Mouse (Mus musculus) ES-CJ7 (cell line): ENCODE measurements around the gene Ttc25.

ENCODE experiments used
- DNase-seq: peaks from one replicate; pipeline ENCODE4 v3.0.0; 2011; ENCODE audit warnings: low read depth, low spot score

Gene Ttc25

DNA sequence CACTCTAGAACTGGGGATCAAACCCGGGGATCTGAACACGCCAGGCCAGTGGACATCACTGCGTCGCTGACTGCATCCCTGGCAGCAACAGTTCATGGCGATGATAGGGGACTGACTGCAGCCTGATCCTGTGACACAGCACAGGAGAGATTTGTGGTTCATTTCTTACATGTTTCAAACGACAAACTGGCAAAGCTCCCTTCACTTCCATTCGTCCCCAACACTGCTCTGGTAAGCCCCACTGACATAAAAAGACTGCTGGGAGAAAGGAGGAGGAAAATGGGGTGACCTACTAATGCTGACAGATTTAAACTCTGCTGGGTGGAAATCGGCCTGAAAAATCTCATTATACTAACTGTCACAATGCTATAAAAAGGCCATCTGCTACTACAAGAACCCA is 58.4 kb downstream of the Ttc25 start:
- no peak for DNase-seq

DNA sequence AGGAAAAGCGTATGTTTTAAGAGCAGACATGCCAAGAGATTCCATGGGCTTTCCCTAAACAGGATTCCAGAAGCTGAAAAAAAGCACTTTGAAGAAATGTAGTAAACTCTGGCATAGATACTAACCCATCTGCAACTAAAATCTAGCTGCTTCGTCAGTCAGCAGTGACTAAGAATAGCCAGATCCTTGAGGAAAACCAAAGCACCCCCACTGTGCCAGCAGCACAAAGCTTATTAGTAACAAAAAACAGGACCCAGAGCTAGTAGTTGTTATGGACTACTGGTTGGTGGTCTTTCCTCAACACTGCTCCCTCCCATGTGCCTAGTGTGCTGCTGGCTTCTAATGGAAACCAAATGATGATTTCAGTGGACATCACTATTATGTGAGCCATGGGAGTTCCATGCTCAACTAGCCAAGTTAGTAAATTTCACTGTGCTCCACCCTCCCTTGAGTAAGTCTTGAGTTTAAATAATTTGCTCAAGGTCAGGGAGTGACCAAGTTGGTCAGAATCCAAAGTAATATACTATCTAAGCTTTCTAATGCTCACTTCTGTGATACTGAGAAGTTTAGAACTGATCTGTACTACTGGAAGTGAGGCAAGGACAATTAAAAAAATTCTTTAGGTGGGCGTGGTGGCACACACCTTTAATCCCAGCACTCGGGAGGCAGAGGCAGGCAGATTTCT is 59.1 kb downstream of the Ttc25 start:
- DNase-seq = no peak

DNA sequence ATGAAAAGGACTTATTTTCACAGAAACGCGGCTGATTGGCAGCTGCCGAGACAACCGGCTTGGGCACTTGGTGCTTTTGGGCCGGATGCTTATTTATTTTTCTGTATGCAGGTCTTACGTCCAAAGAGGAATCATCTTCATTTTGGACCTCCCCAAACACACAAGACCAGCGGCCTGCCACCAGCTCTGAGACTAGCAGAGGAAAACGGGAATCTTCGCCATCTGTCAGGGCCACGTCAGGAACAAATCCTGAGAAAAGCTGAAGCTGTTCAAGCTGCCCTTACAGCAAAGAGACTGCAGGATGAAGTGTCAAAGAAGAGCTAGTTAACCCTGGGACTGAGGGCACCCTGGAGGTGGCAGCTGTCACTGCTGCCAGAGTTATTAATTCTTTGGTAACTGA is 60.0 kb downstream of the Ttc25 start:
- no peak for DNase-seq

GRCm38 (mm10) chr11:100607121-100607520 is 61.7 kb downstream of the Ttc25 start:
- no peak for DNase-seq

- DNase-seq = no peak
These were observed 63.4 kb downstream of the Ttc25 start for GRCm38 (mm10) chr11:100608796-100609195.

- no peak for DNase-seq
These were observed 64.1 kb downstream of the Ttc25 start for GRCm38 (mm10) chr11:100609355-100609996.

- no peak for DNase-seq
These were observed 64.7 kb downstream of the Ttc25 start for GRCm38 (mm10) chr11:100609997-100610680.

DNA sequence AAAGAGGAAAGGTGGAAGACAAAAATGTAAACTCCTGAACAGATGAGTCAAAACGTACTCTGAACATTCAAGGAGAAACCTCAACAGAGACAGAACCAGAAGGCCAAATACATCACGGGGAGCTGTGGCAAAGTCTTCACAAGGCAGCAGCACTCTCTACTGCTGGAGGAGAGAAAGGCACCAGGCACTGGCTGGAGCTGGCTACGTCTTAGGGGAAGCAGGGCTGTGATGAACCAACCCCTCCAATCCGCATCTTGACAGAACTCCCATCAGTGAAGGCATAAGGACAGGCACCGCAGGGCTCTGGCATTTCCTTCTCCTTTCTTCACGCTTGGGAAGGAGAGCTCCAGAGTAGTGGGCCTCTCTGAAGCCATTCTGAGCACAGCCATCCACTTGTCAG is 66.2 kb downstream of the Ttc25 start:
- peak; percentile 53 for DNase-seq

GRCm38 (mm10) chr11:100613241-100613640 is 67.8 kb downstream of the Ttc25 start:
- DNase-seq = peak; percentile 61

GRCm38 (mm10) chr11:100616332-100616731 is 70.9 kb downstream of the Ttc25 start:
- peak; percentile 87 for DNase-seq

- peak; percentile 85 for DNase-seq
These were observed 71.4 kb downstream of the Ttc25 start for GRCm38 (mm10) chr11:100616836-100617235.

- peak; percentile 39 for DNase-seq
These were observed 72.1 kb downstream of the Ttc25 start for GRCm38 (mm10) chr11:100617480-100617879.

GRCm38 (mm10) chr11:100618761-100619484 is 73.5 kb downstream of the Ttc25 start, which contains the start of gene Nkiras2:
Gene Nkiras2, plus strand, starts transcription at chr11:100619244.
- DNase-seq = peak; percentile 89

DNA sequence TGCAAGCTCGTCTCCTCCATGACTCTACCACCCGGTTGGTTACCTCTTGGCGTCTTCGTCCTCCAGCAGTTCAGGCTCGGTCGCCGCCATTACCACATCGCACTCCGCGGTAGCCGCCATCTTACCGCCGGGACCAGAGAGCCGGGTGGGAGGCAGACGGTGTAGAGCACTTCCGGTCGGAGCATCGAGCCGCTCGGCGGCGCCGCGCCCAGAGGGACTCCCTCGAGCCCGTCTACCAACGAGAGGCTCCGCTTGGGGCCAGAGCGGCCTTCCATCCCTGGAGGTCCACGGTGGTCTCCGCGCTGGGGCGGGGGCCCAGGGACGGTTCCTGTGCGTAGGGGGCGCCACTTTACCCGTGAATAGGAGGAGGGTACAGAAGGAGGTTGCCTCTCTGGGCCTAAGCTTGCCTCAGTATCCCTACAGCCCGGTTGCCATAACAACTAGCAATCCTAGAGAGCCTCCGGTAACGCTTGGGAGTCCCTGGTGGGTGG is 74.1 kb downstream of the Ttc25 start:
- DNase-seq = peak; percentile 99

DNA sequence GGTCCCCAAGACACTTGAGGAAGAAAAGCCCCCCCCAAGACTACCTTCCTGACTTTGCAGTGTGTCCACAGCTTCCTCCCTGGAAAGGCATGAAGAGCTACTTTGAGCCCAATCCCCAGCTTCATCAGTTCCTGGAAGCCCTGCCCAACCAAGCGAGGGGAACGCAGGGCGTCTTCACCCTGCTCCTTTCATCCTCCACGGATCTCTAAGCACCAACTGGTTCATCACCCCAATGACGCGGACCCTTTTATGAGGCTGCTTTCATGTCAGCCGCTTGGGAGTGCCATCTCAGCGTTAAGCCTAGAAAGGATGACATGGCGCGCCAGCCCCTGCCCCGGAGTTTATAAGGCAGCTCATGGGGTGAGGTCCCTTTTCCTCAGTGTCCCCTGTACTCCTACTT is 74.6 kb downstream of the Ttc25 start, which contains the start of gene Dnajc7:
TSS of gene Dnajc7 (minus strand) at position 187 of the 400 bp plus-strand sequence.
- DNase-seq = no peak
